Mouse (Mus musculus) forebrain, embryonic 14.5 days (tissue): ENCODE data around the gene Lrrc3c. TPM values are rescaled to one million over a fixed set of nuclear protein-coding genes. Genes with fewer than 3 reads are reported as not detected.
A peak's percentile ranks its signal among the peaks of the same experiment; 100 is the strongest.

ENCODE experiments used
- ATAC-seq: fragments of 200-750 bp; cut with Nextera tagmentation; 2 replicates; pipeline ENCODE4 v1.8.0; 2017; ENCODE audit warnings: mild to moderate bottlenecking, moderate library complexity
- DNase-seq: peaks from one replicate; pipeline ENCODE4 v3.0.0-alpha.2; 2015; ENCODE audit warnings: low spot score
- H3K27ac ChIP-seq: fragments of 300-500 bp; sonication (generic); 2 replicates; pipeline ENCODE4 v1.5.1; 2014; ENCODE audit warnings: low read depth, mild to moderate bottlenecking, control low read depth, low read length, moderate library complexity
- H3K27me3 ChIP-seq: fragments of 300-500 bp; sonication (generic); replicated peaks from 2 replicates; pipeline ENCODE4 v1.6.1; 2014; ENCODE audit warnings: low read length, control low read depth, mixed read lengths; ENCODE audit not compliant: control insufficient read depth, insufficient read depth
- H3K36me3 ChIP-seq: fragments of 300-500 bp; sonication (generic); 2 replicates; pipeline ENCODE4 v1.6.1; 2014; ENCODE audit warnings: low read length, control low read depth; ENCODE audit not compliant: control insufficient read depth, insufficient read depth
- H3K4me1 ChIP-seq: fragments of 300-500 bp; sonication (generic); 2 replicates; pipeline ENCODE4 v1.6.1; 2014; ENCODE audit warnings: antibody characterized with exemption, low read length, control low read depth; ENCODE audit not compliant: control insufficient read depth, insufficient read depth
- H3K4me2 ChIP-seq: fragments of 300-500 bp; sonication (generic); 2 replicates; pipeline ENCODE4 v1.6.1; 2014; ENCODE audit warnings: mild to moderate bottlenecking, control low read depth, low read length
- H3K4me3 ChIP-seq: fragments of 300-500 bp; sonication (generic); 2 replicates; pipeline ENCODE4 v1.5.1; 2014; ENCODE audit warnings: low read depth, low read length, control low read depth
- H3K9ac ChIP-seq: fragments of 300-500 bp; sonication (generic); 2 replicates; pipeline ENCODE4 v1.6.1; 2014; ENCODE audit warnings: mild to moderate bottlenecking, low read length, control low read depth, moderate library complexity
- H3K9me3 ChIP-seq: fragments of 300-500 bp; sonication (generic); replicated peaks from 2 replicates; pipeline ENCODE4 v1.6.1; 2016; ENCODE audit warnings: low read length, control low read depth, mixed read lengths; ENCODE audit not compliant: control insufficient read depth
- WGBS: fragments of 180-500 bp; shearing (Covaris S2); extraction: QIAGEN DNeasy Blood & Tissue Kit; methylation state at CpG from one replicate; pipeline ENCODE4 v1.1.7; 2014; 5-methylcytosine and 5-hydroxymethylcytosine counted together
- polyA plus RNA-seq: library from polyadenylated mRNA; unstranded; fragments of >200 nt; fragmentation: Nextera tagmentation; extraction: Ambion mirVana; gene quantifications from 2 replicates; pipeline ENCODE4 v1.2.1, GENCODE M21; 2014

Gene Lrrc3c
- polyA plus RNA-seq, 1 experiment from 2014 or later, result not detected

DNA sequence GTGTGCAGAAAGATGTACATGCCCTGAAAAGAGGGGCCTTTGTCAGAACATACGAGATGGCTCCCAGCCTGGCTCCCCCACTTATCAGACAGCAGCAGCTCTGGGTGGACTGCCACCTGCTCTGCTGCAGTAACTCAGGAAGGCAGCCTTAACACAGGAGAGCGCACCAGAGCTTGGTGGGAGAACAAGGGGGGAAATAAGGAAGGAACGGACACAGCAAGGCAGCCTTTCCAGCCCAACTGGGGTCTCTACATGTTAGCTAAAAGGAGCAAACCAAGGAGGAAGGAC, 14.9 kb upstream of the Lrrc3c start:
- Histone ChIP-seq H3K4me3 (no peak overlapping the region), H3K9me3 (no peaks in the 10 kb centered on the region), H3K27me3 (no peaks in the 10 kb centered on the region), H3K36me3 (peaks cover 32% of the 10 kb centered on the region), H3K27ac (no peak overlapping the region), H3K4me1 (peaks cover 19% of the 10 kb centered on the region), H3K4me2 (no peak overlapping the region), H3K9ac (no peak overlapping the region)
- ATAC-seq, result no peak
- no peak for DNase-seq
- WGBS, result 95% methylated on average over 3 of the region's 3 CpGs

GRCm38 (mm10) chr11:98583571-98583970, 14.5 kb upstream of the Lrrc3c start:
- Histone ChIP-seq H3K9ac (no peak overlapping the region), H3K4me2 (no peak overlapping the region), H3K27ac (no peak overlapping the region), H3K36me3 (peaks cover 32% of the 10 kb centered on the region), H3K4me1 (peaks cover 21% of the 10 kb centered on the region), H3K27me3 (no peaks in the 10 kb centered on the region), H3K4me3 (no peak overlapping the region), H3K9me3 (no peaks in the 10 kb centered on the region)
- ATAC-seq, result no peak
- DNase-seq, result no peak
- WGBS, result 43% methylated on average over 3 of the region's 3 CpGs

GRCm38 (mm10) chr11:98584146-98584545, 13.9 kb upstream of the Lrrc3c start:
- H3K9me3 ChIP-seq, result no peaks in the 10 kb centered on the region
- DNase-seq (no peak), ATAC-seq (no peak)
- peaks cover 32% of the 10 kb centered on the region for H3K36me3 ChIP-seq
- H3K9ac ChIP-seq, result no peak overlapping the region
- no peak overlapping the region for H3K27ac ChIP-seq
- H3K4me3 ChIP-seq, result no peak overlapping the region
- H3K4me1 ChIP-seq, result peaks cover 21% of the 10 kb centered on the region
- no peaks in the 10 kb centered on the region for H3K27me3 ChIP-seq
- H3K4me2 ChIP-seq, result no peak overlapping the region
- 70% methylated on average over 1 of the region's 1 CpGs for WGBS

DNA sequence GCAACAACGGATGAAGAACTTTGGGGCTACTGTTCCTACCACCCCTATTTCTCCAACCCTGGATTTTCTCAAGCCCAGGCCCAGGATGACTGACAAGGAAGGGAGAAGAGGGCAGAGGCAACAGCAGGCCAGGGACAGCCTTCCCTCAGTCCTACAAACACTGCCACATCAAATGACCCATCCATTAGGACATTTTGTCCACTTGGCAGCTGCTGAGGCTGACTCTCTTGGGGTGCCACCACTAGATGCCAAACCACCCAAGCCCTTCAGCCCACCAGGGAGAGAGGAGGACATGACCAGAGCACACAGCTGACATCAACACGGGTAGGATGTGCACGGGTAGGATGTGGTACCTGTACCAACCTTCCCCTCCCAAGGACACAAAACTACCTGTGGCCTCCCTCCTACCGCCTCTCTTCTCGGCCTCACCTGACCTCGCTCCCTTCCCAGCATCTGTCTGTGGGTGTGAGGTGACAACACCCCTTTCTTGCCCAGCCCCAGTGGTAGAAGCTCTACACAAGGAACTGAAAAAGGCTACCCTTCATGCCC, 13.4 kb upstream of the Lrrc3c start:
- Histone ChIP-seq H3K4me2 (no peak overlapping the region), H3K9me3 (no peaks in the 10 kb centered on the region), H3K4me3 (no peak overlapping the region), H3K36me3 (peaks cover 32% of the 10 kb centered on the region), H3K4me1 (peaks cover 21% of the 10 kb centered on the region), H3K27me3 (no peaks in the 10 kb centered on the region), H3K9ac (no peak overlapping the region), H3K27ac (no peak overlapping the region)
- no peak for DNase-seq
- no peak for ATAC-seq
- 96% methylated on average over 6 of the region's 6 CpGs for WGBS

DNA sequence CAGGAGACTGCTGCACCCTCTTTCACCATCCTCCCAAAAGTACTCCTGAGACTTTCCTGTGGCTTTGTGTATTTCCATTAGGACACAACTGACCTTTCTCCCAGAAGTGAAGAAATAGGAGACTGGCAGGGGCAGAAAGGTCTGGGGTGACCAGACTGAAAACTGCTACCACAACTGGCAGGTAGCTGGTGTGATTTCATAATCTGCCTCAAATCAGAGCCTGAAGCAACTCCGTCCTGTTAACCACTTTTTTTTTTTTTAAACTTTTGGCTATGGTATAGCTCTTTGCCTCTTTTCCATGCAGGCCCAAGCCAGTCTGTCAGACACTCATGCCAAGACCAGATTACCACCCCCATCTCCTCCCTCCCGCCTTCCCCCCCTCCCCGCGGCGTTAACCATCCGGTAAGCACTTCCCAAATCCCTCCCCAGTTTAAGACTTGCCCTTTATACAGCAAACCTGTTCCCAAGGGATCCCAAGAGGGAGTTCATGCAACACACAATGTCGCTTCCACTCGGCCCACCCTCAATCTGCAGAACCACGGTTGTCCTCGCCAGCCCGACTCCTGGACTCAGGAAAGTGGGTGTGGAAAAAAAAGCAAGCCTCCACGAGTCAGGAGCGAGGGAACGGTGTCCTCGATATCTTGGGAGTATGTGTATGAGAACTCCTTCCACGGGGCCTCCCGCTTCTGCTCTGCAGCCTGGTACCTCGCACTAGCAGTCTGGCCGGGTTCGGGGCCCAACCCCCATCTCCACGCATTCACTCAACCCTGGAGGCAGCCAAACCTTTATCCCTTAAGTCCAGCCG, 11.8 kb upstream of the Lrrc3c start:
- H3K4me1 ChIP-seq, result peaks cover 21% of the 10 kb centered on the region
- peak; percentile 43 for DNase-seq
- peaks cover 22% of the 10 kb centered on the region for H3K36me3 ChIP-seq

GRCm38 (mm10) chr11:98586892-98587563, 11.1 kb upstream of the Lrrc3c start, which contains the start of gene Ormdl3:
Gene Ormdl3, minus strand, starts transcription at chr11:98587368.
- peak; percentile 99 for DNase-seq
- under 1% methylated on average over 49 of the region's 49 CpGs for WGBS
- Histone ChIP-seq H3K4me3 (peak within 1 kb of the TSS; percentile 72), H3K4me2 (peak within 1 kb of the TSS; percentile 85), H3K9me3 (no peaks in the 10 kb centered on the region), H3K9ac (peak within 1 kb of the TSS; percentile 87), H3K27me3 (no peaks in the 10 kb centered on the region), H3K27ac (peak within 1 kb of the TSS; percentile 67), H3K36me3 (peaks cover 16% of the 10 kb centered on the region), H3K4me1 (peaks cover 21% of the 10 kb centered on the region)
- ATAC-seq, result peak; percentile 97

More for the DNA sequence above, 11.8 kb upstream of the Lrrc3c start:
- peak overlapping the region; percentile 72 for H3K4me3 ChIP-seq
- H3K27me3 ChIP-seq, result no peaks in the 10 kb centered on the region
- peak; percentile 47 for ATAC-seq
- under 1% methylated on average over 22 of the region's 22 CpGs for WGBS
- H3K4me2 ChIP-seq, result peak overlapping the region; percentile 85
- H3K27ac ChIP-seq, result peak overlapping the region; percentile 67
- H3K9me3 ChIP-seq, result no peaks in the 10 kb centered on the region
- peak overlapping the region; percentile 87 for H3K9ac ChIP-seq

GRCm38 (mm10) chr11:98587684-98588546, 10.2 kb upstream of the Lrrc3c start:
- peak; percentile 37 for ATAC-seq
- Histone ChIP-seq H3K27me3 (no peaks in the 10 kb centered on the region), H3K9me3 (no peaks in the 10 kb centered on the region), H3K4me1 (peaks cover 21% of the 10 kb centered on the region), H3K4me3 (peak overlapping the region; percentile 72), H3K36me3 (peaks cover 7% of the 10 kb centered on the region), H3K9ac (peak overlapping the region; percentile 87), H3K27ac (peak overlapping the region; percentile 66), H3K4me2 (peak overlapping the region; percentile 85)
- peak; percentile 80 for DNase-seq
- 4% methylated on average over 20 of the region's 20 CpGs for WGBS

GRCm38 (mm10) chr11:98588833-98589281, 9.2 kb upstream of the Lrrc3c start:
- no peaks in the 10 kb centered on the region for H3K9me3 ChIP-seq
- no peaks in the 10 kb centered on the region for H3K27me3 ChIP-seq
- H3K36me3 ChIP-seq, result no peaks in the 10 kb centered on the region
- H3K4me1 ChIP-seq, result peaks cover 21% of the 10 kb centered on the region
- H3K27ac ChIP-seq, result no peak overlapping the region
- 74% methylated on average over 6 of the region's 6 CpGs for WGBS
- DNase-seq (peak; percentile 33), ATAC-seq (no peak)
- peak overlapping the region; percentile 85; the same call in 1 of the 2 replicates for H3K4me2 ChIP-seq
- no peak overlapping the region for H3K9ac ChIP-seq
- 0 out of 2 replicates have a peak overlapping the region, but pooled peaks have one; percentile 17 for H3K4me3 ChIP-seq
